Mouse (Mus musculus) CH12.LX (cell line): ENCODE measurements around the gene Tspan4. TPM values are rescaled to one million over a fixed set of nuclear protein-coding genes. Genes with fewer than 3 reads are reported as not detected.

ENCODE experiments used
- DNase-seq: peaks from one replicate; pipeline ENCODE4 v3.0.0-alpha.2; 2013; ENCODE audit errors: extremely low read depth
- H3K27ac ChIP-seq: 2 replicates; pipeline ENCODE4 v1.5.1; 2012; ENCODE audit warnings: low read depth, mild to moderate bottlenecking, control low read depth, moderate library complexity; ENCODE audit not compliant: insufficient read depth
- H3K27me3 ChIP-seq: replicated peaks from 2 replicates; pipeline ENCODE3; 2012; ENCODE audit warnings: inconsistent platforms
- H3K36me3 ChIP-seq, 2 experiments: replicated peaks in 1 of 2; 2 replicates each; pipeline versions ENCODE3 to v1.6.1; 2012; ENCODE audit warnings: inconsistent platforms in 1 of 2, low read length in 1 of 2, mild to moderate bottlenecking in 1 of 2, mixed read lengths in 1 of 2, moderate library complexity in 1 of 2; ENCODE audit not compliant: control insufficient read depth in 1 of 2, insufficient read depth in 1 of 2
- H3K4me1 ChIP-seq, 2 experiments: 2 replicates each; pipeline ENCODE4 v1.6.1; 2012; ENCODE audit warnings: inconsistent platforms in 1 of 2, moderate library complexity in 1 of 2; ENCODE audit not compliant: insufficient read depth in 2 of 2, control insufficient read depth in 1 of 2
- H3K4me2 ChIP-seq: 2 replicates; pipeline ENCODE4 v1.6.1; 2012; ENCODE audit warnings: low read depth, mild to moderate bottlenecking, control low read depth; ENCODE audit not compliant: poor library complexity, insufficient read depth, severe bottlenecking
- H3K4me3 ChIP-seq, 3 experiments: fragments of 150-350 bp in 1 of 3; sonication (generic) in 1 of 3; replicated peaks in 1 of 3; 2 replicates each; pipeline versions ENCODE3 to v1.5.1; 2011 to 2012; ENCODE audit warnings: low read depth in 2 of 3, low read length in 2 of 3, mild to moderate bottlenecking in 2 of 3, moderate library complexity in 2 of 3, control low read depth in 1 of 3, improper control_type of control experiment in 1 of 3, inconsistent platforms in 1 of 3, mixed read lengths in 1 of 3; ENCODE audit not compliant: poor library complexity in 1 of 3
- H3K79me2 ChIP-seq: replicated peaks from 2 replicates; pipeline ENCODE4 v1.6.1; 2012; ENCODE audit warnings: mild to moderate bottlenecking, moderate library complexity; ENCODE audit not compliant: control insufficient read depth, poor library complexity, insufficient read depth, severe bottlenecking; ENCODE audit errors: extremely low read depth
- H3K9ac ChIP-seq: 2 replicates; pipeline ENCODE4 v1.6.1; 2012; ENCODE audit warnings: low read depth, mild to moderate bottlenecking, control low read depth, moderate library complexity; ENCODE audit not compliant: insufficient read depth
- H3K9me3 ChIP-seq: replicated peaks from 2 replicates; pipeline ENCODE3; 2012; ENCODE audit warnings: low read length, inconsistent platforms, mixed read lengths
- BHLHE40 ChIP-seq: IDR thresholded peaks from 2 replicates; pipeline ENCODE4 v1.6.1; 2011; ENCODE audit warnings: mild to moderate bottlenecking, low read depth, low read length, improper control_type of control experiment
- CHD1 ChIP-seq: IDR thresholded peaks from 2 replicates; pipeline ENCODE4 v1.6.1; 2012; ENCODE audit warnings: low read depth, low read length, improper control_type of control experiment, inconsistent platforms
- CTCF ChIP-seq, 2 experiments: IDR thresholded peaks in 1 of 2; conservative IDR thresholded peaks in 1 of 2; 2 replicates each; pipeline ENCODE4 v1.5.1; 2011 to 2012; ENCODE audit warnings: low read depth in 2 of 2, low read length in 2 of 2, improper control_type of control experiment in 1 of 2, inconsistent platforms in 1 of 2, mild to moderate bottlenecking in 1 of 2, moderate library complexity in 1 of 2
- E2F4 ChIP-seq: IDR thresholded peaks from 2 replicates; pipeline ENCODE4 v1.6.1; 2011; ENCODE audit warnings: low read depth, low read length, improper control_type of control experiment; ENCODE audit not compliant: insufficient replicate concordance
- EP300 ChIP-seq: IDR thresholded peaks from 2 replicates; pipeline ENCODE4 v1.6.1; 2011; ENCODE audit warnings: low read length, improper control_type of control experiment
- ETS1 ChIP-seq: conservative IDR thresholded peaks from 2 replicates; pipeline ENCODE4 v1.6.1; 2012; ENCODE audit warnings: low read depth, mild to moderate bottlenecking, inconsistent platforms, low read length, improper control_type of control experiment, moderate library complexity
- HCFC1 ChIP-seq: IDR thresholded peaks from 2 replicates; pipeline ENCODE4 v1.6.1; 2012; ENCODE audit warnings: low read depth, mild to moderate bottlenecking, inconsistent platforms, low read length, improper control_type of control experiment
- IRF4 ChIP-seq: IDR thresholded peaks from 2 replicates; pipeline ENCODE4 v1.6.1; 2014; ENCODE audit warnings: low read depth, mild to moderate bottlenecking, inconsistent platforms, low read length, improper control_type of control experiment
- JUN ChIP-seq: IDR thresholded peaks from 2 replicates; pipeline ENCODE4 v1.6.1; 2011; ENCODE audit warnings: low read depth, mild to moderate bottlenecking, low read length, improper control_type of control experiment, moderate library complexity; ENCODE audit not compliant: insufficient read depth
- KAT2A ChIP-seq: IDR thresholded peaks from 2 replicates; pipeline ENCODE4 v1.6.1; 2012; ENCODE audit warnings: low read length, improper control_type of control experiment, inconsistent platforms; ENCODE audit not compliant: insufficient replicate concordance
- MAFK ChIP-seq: IDR thresholded peaks from 2 replicates; pipeline ENCODE4 v1.6.1; 2011; ENCODE audit warnings: low read length, improper control_type of control experiment; ENCODE audit not compliant: insufficient replicate concordance
- MAX ChIP-seq: IDR thresholded peaks from 2 replicates; pipeline ENCODE4 v1.6.1; 2011; ENCODE audit warnings: low read length, improper control_type of control experiment
- MAZ ChIP-seq: IDR thresholded peaks from 2 replicates; pipeline ENCODE4 v1.6.1; 2012; ENCODE audit warnings: low read depth, mild to moderate bottlenecking, inconsistent platforms, low read length, improper control_type of control experiment, moderate library complexity
- MEF2A ChIP-seq: IDR thresholded peaks from 2 replicates; pipeline ENCODE4 v1.6.1; 2014; ENCODE audit warnings: low read depth, mild to moderate bottlenecking, inconsistent platforms, low read length, improper control_type of control experiment, borderline replicate concordance
- MXI1 ChIP-seq: IDR thresholded peaks from 2 replicates; pipeline ENCODE4 v1.6.1; 2011; ENCODE audit warnings: mild to moderate bottlenecking, low read depth, low read length, improper control_type of control experiment
- MYC ChIP-seq: IDR thresholded peaks from 2 replicates; pipeline ENCODE4 v1.6.1; 2011; ENCODE audit warnings: low read depth, mild to moderate bottlenecking, improper control_type of control experiment, low read length
- NELFE ChIP-seq: IDR thresholded peaks from 2 replicates; pipeline ENCODE4 v1.6.1; 2011; ENCODE audit warnings: low read depth, low read length, improper control_type of control experiment
- NRF1 ChIP-seq: IDR thresholded peaks from 2 replicates; pipeline ENCODE4 v1.6.1; 2014; ENCODE audit warnings: low read depth, mild to moderate bottlenecking, inconsistent platforms, low read length, improper control_type of control experiment, moderate library complexity
- PAX5 ChIP-seq: IDR thresholded peaks from 2 replicates; pipeline ENCODE4 v1.6.1; 2012; ENCODE audit warnings: low read length, inconsistent platforms, mixed read lengths
- POLR2A ChIP-seq: IDR thresholded peaks from 2 replicates; pipeline ENCODE4 v1.6.1; 2011; ENCODE audit warnings: low read depth, mild to moderate bottlenecking, improper control_type of control experiment, low read length
- POLR2AphosphoS2 ChIP-seq: IDR thresholded peaks from 2 replicates; pipeline ENCODE4 v1.6.1; 2011; ENCODE audit warnings: low read depth, low read length, improper control_type of control experiment
- RAD21 ChIP-seq: IDR thresholded peaks from 2 replicates; pipeline ENCODE4 v1.6.1; 2011; ENCODE audit warnings: low read depth, mild to moderate bottlenecking, low read length, improper control_type of control experiment, moderate library complexity
- RCOR1 ChIP-seq: conservative IDR thresholded peaks from 2 replicates; pipeline ENCODE4 v1.6.1; 2012; ENCODE audit warnings: low read depth, mild to moderate bottlenecking, inconsistent platforms, low read length, improper control_type of control experiment
- SMC3 ChIP-seq: IDR thresholded peaks from 2 replicates; pipeline ENCODE4 v1.6.1; 2011; ENCODE audit warnings: low read depth, low read length, improper control_type of control experiment
- TCF12 ChIP-seq: IDR thresholded peaks from 2 replicates; pipeline ENCODE4 v1.6.1; 2014; ENCODE audit warnings: low read depth, mild to moderate bottlenecking, inconsistent platforms, low read length, improper control_type of control experiment
- UBTF ChIP-seq: IDR thresholded peaks from 2 replicates; pipeline ENCODE4 v1.6.1; 2012; ENCODE audit warnings: low read depth, mild to moderate bottlenecking, inconsistent platforms, low read length, improper control_type of control experiment, moderate library complexity
- USF2 ChIP-seq: conservative IDR thresholded peaks from 2 replicates; pipeline ENCODE4 v1.6.1; 2011; ENCODE audit warnings: low read depth, low read length, improper control_type of control experiment
- ZMIZ1 ChIP-seq: IDR thresholded peaks from 2 replicates; pipeline ENCODE4 v1.6.1; 2012; ENCODE audit warnings: low read depth, mild to moderate bottlenecking, inconsistent platforms, low read length, improper control_type of control experiment
- dilution Hi-C: fragments of 300-500 bp; cut with MboI; formaldehyde crosslinking; loops from 2 replicates; pipeline ENCODE4 v1.14.3; 2020; ENCODE audit warnings: low sequenced_read_pairs; ENCODE audit not compliant: extremely low pct_unique_long_range_greater_than_20kb, extremely low pct_ligation_motif_present
- in situ Hi-C: fragments of 300-500 bp; cut with MboI; formaldehyde crosslinking; loops from 3 replicates; pipeline ENCODE4 v1.14.3; 2019; ENCODE audit warnings: low sequenced_read_pairs, low pct_ligation_motif_present, low pct_unique_long_range_greater_than_20kb, mixed read lengths
- polyA plus RNA-seq: library from polyadenylated mRNA; unstranded; fragments of >175 nt; gene quantifications from 2 replicates; pipeline ENCODE4 v1.2.1, GENCODE M21; 2012; ENCODE audit warnings: low read depth; ENCODE audit not compliant: insufficient read length
- total RNA-seq, 2 experiments: library from RNA; depleted of rRNA; stranded (reverse); fragments of 300-350 nt in 1 of 2; fragments of >200 nt in 1 of 2; gene quantifications; 2 replicates each; pipeline ENCODE4 v1.2.3; 2012 to 2014

Tspan4 gene
- total and polyA plus RNA-seq, 3 experiments = 21.2 to 28.9 (median 28.4) TPM

- TF ChIP-seq MAX (peak; percentile 61; the same call in 1 of the 2 replicates), MEF2A (peak; percentile 80; the same call in 1 of the 2 replicates), IRF4 (peak; percentile 89), KAT2A (no peak), USF2 (no peak), PAX5 (no peak), MAZ (peak; percentile 78), POLR2AphosphoS2 (no peak), SMC3 (peak; percentile 90)
- TF ChIP-seq, all 38 proteins: peak for 23
Measured at GRCm38 (mm10) chr7:141480842-141481497, 5.9 kb downstream of the Tspan4 start (continued).

GRCm38 (mm10) chr7:141481498-141482401 lies 6.7 kb downstream of the Tspan4 start:
- no peaks in the 10 kb centered on the region for H3K79me2 ChIP-seq
- H3K9ac ChIP-seq = peak overlapping the region; percentile 26; the same call in 1 of the 2 replicates
- peak; percentile 24 for DNase-seq
- no peaks in the 10 kb centered on the region for H3K27me3 ChIP-seq
- dilution Hi-C loops (no loop called here), in situ Hi-C loops (loop anchor here (5.0 kb wide), 1 partner anchor 46 kb away; no protein-coding TSS in a partner anchor)
- H3K4me1 ChIP-seq = peaks cover 11 to 39% of the 10 kb centered on the region in 2 experiments
- peak overlapping the region; percentile 88 for H3K4me2 ChIP-seq
- peak overlapping the region in 2 of 3 experiments; percentile 16 to 64 for H3K4me3 ChIP-seq
- TF ChIP-seq POLR2A (no peak), CHD1 (no peak), PAX5 (no peak), EP300 (no peak), MYC (no peak), POLR2AphosphoS2 (no peak), E2F4 (no peak), MXI1 (no peak), JUN (no peak), UBTF (peak; percentile 58; the same call in 1 of the 2 replicates), CTCF (conservative IDR thresholded peaks at IDR 0.05 in 1 of 2, IDR thresholded peaks at IDR 0.05 in 1 of 2; ENCODE audit: low read depth in 2 of 2, low read length in 2 of 2) (peak in 1 of 2 experiments; percentile 60; a peak in 2 of 4 replicates), NRF1 (no peak), HCFC1 (no peak), RAD21 (peak; percentile 5), ETS1 (no peak), RCOR1 (no peak), ZMIZ1 (no peak), BHLHE40 (no peak), IRF4 (no peak), SMC3 (peak; percentile 44), USF2 (no peak), MAFK (no peak), MAX (no peak), MAZ (no peak), TCF12 (no peak), NELFE (no peak)
- no peak overlapping the region for H3K27ac ChIP-seq
- H3K9me3 ChIP-seq = no peaks in the 10 kb centered on the region
- peaks cover 0 to 39% of the 10 kb centered on the region in 2 experiments for H3K36me3 ChIP-seq
